12 mouse cellular contexts compared by ENCODE assay signal in genomic region chr9:119320446-119320845, GRCm38 (mm10). TPM values are rescaled to one million over a fixed set of nuclear protein-coding genes. Genes with fewer than 3 reads are reported as not detected.
A peak's percentile ranks its signal among the peaks of the same experiment; 100 is the strongest.
DNase-seq lines count a peak whose midpoint lies in the region; ATAC-seq and TF ChIP-seq lines count a peak whose summit lies in the region.
"Had no signal": no experiment of that assay in that cellular context is flagged by ENCODE, and none has a peak within 500 bp of the region (broad histone marks: within the 10 kb centered on the region; RNA-seq: fewer than 3 reads in every experiment).

No protein-coding gene starts in this region.

- H3K4me1 ChIP-seq in stomach, embryonic 14.5 days (ENCODE audit: control insufficient read depth, insufficient read depth, low read length) = peaks cover 5% of the 10 kb centered on the region; the same call in 1 of the 2 replicates
- no peaks in the 10 kb centered on the region; the same call in 1 of the 2 replicates for H3K4me1 ChIP-seq in stomach, postnatal 0 days (replicated peaks; ENCODE audit: control insufficient read depth, insufficient read depth)
- peaks cover 18% of the 10 kb centered on the region; the same call in 1 of the 2 replicates for H3K4me1 ChIP-seq in limb, embryonic 15.5 days
- no peaks in the 10 kb centered on the region for H3K4me1 ChIP-seq in stomach, embryonic 16.5 days (ENCODE audit: control insufficient read depth, insufficient read depth, low read length)

- no peak for TF ChIP-seq CTCF in stomach, postnatal 0 days (IDR thresholded peaks at IDR 0.05; ENCODE audit: low read depth)

- DNase-seq in cerebellum, adult 9-11 months = peak; percentile 32
- DNase-seq in cerebellum, adult 8-10 months = no peak
- DNase-seq in stomach, postnatal 0 days (ENCODE audit: low spot score) = no peak
- DNase-seq in right cerebral cortex, postnatal 14 days = no peak
- DNase-seq in right cerebral cortex, adult 2 months (ENCODE audit: low spot score in 2 of 2) = no peak
- DNase-seq: cerebellum, adult 11 months; gastrocnemius, postnatal 25 days; left cerebral cortex, postnatal 4 days; thymus, postnatal 36 days had no signal

- H3K36me3 ChIP-seq in stomach, embryonic 14.5 days (ENCODE audit: control insufficient read depth, insufficient read depth, low read length) = no peaks in the 10 kb centered on the region
- no peaks in the 10 kb centered on the region for H3K36me3 ChIP-seq in stomach, postnatal 0 days (ENCODE audit: control insufficient read depth, insufficient read depth, low read length)
- no peaks in the 10 kb centered on the region for H3K36me3 ChIP-seq in limb, embryonic 15.5 days
- H3K36me3 ChIP-seq in stomach, embryonic 16.5 days (ENCODE audit: control insufficient read depth, insufficient read depth, low read length) = no peaks in the 10 kb centered on the region

- TF ChIP-seq EP300 in stomach, postnatal 0 days (optimal IDR thresholded peaks at IDR 0.05) = no peak

- ATAC-seq in stomach, embryonic 14.5 days (ENCODE audit: insufficient number of reproducible peaks, insufficient read depth, low FRiP score, low read depth) = no peak
- no peak for ATAC-seq in stomach, postnatal 0 days (ENCODE audit: low FRiP score, low TSS enrichment)
- ATAC-seq in limb, embryonic 15.5 days (ENCODE audit: insufficient number of reproducible peaks, low FRiP score, low TSS enrichment, low read depth) = no peak
- no peak for ATAC-seq in stomach, embryonic 16.5 days (ENCODE audit: insufficient read depth, low FRiP score)

- WGBS in stomach, embryonic 14.5 days = 84% methylated on average over 7 of the region's 7 CpGs
- WGBS in stomach, postnatal 0 days = 76% methylated on average over 7 of the region's 7 CpGs
- WGBS in limb, embryonic 15.5 days = 87% methylated on average over 7 of the region's 7 CpGs
- 71% methylated on average over 7 of the region's 7 CpGs for WGBS in stomach, embryonic 16.5 days

- peak overlapping the region; percentile 80 for H3K4me2 ChIP-seq in stomach, embryonic 14.5 days (replicated peaks; ENCODE audit: low read depth, low read length)
- no peak overlapping the region; the same call in 1 of the 2 replicates for H3K4me2 ChIP-seq in stomach, postnatal 0 days (replicated peaks; ENCODE audit: low read depth)
- H3K4me2 ChIP-seq in limb, embryonic 15.5 days = peak overlapping the region; percentile 97; the same call in 1 of the 2 replicates
- H3K4me2 ChIP-seq in stomach, embryonic 16.5 days (ENCODE audit: low read depth, low read length) = peak overlapping the region; percentile 71

- no peaks in the 10 kb centered on the region for H3K9me3 ChIP-seq in stomach, embryonic 14.5 days (ENCODE audit: control insufficient read depth, low read depth, low read length)
- no peaks in the 10 kb centered on the region for H3K9me3 ChIP-seq in stomach, postnatal 0 days (ENCODE audit: control insufficient read depth, low read length)
- no peaks in the 10 kb centered on the region for H3K9me3 ChIP-seq in limb, embryonic 15.5 days
- no peaks in the 10 kb centered on the region for H3K9me3 ChIP-seq in stomach, embryonic 16.5 days (replicated peaks; ENCODE audit: control insufficient read depth, low read length)

- no peak overlapping the region for H3K4me3 ChIP-seq in stomach, embryonic 14.5 days (ENCODE audit: low read depth, low read length)
- no peak overlapping the region for H3K4me3 ChIP-seq in stomach, postnatal 0 days (ENCODE audit: low read depth, low read length)
- H3K4me3 ChIP-seq in limb, embryonic 15.5 days = peak overlapping the region; percentile 99; the same call in 1 of the 2 replicates
- H3K4me3 ChIP-seq in stomach, embryonic 16.5 days (replicated peaks; ENCODE audit: low read length) = no peak overlapping the region

- no peak overlapping the region for H3K9ac ChIP-seq in stomach, embryonic 14.5 days (replicated peaks; ENCODE audit: low read depth, low read length)
- no peak overlapping the region for H3K9ac ChIP-seq in stomach, postnatal 0 days (ENCODE audit: low read length)
- no peak overlapping the region for H3K9ac ChIP-seq in limb, embryonic 15.5 days
- H3K9ac ChIP-seq in stomach, embryonic 16.5 days (ENCODE audit: low read length) = 0 out of 2 replicates have a peak overlapping the region, but pooled peaks have one; percentile 85

- no peak overlapping the region for H3K27ac ChIP-seq in stomach, embryonic 14.5 days (ENCODE audit: low read length)
- H3K27ac ChIP-seq in stomach, postnatal 0 days (replicated peaks) = no peak overlapping the region
- H3K27ac ChIP-seq in limb, embryonic 15.5 days = no peak overlapping the region
- no peak overlapping the region for H3K27ac ChIP-seq in stomach, embryonic 16.5 days (ENCODE audit: low read length)

- no peaks in the 10 kb centered on the region for H3K27me3 ChIP-seq in stomach, embryonic 14.5 days (ENCODE audit: control insufficient read depth, insufficient read depth, low read length)
- H3K27me3 ChIP-seq in stomach, postnatal 0 days (ENCODE audit: control insufficient read depth, insufficient read depth, low read length) = no peaks in the 10 kb centered on the region
- H3K27me3 ChIP-seq in limb, embryonic 15.5 days = no peaks in the 10 kb centered on the region
- no peaks in the 10 kb centered on the region for H3K27me3 ChIP-seq in stomach, embryonic 16.5 days (ENCODE audit: control insufficient read depth, insufficient read depth, low read length)

RNA-seq across cellular contexts. Expression of gene Oxsr1, which starts 1.8 kb away (rescaled TPM):
- polyA plus RNA-seq in stomach, embryonic 14.5 days (2014; fragmentation: Nextera tagmentation; extraction: Ambion mirVana) = 16.6 and 16.9 TPM in 2 replicates
- polyA plus RNA-seq in stomach, postnatal 0 days (2015; fragmentation: Nextera tagmentation; extraction: Ambion mirVana) = 8.7 and 9.7 TPM in 2 replicates
- polyA plus RNA-seq in limb, embryonic 15.5 days (2015; fragmentation: Nextera tagmentation; extraction: Ambion mirVana) = 9.4 and 11.5 TPM in 2 replicates
- polyA plus RNA-seq in stomach, embryonic 16.5 days (2015; fragmentation: Nextera tagmentation; extraction: Ambion mirVana) = 11.7 TPM in 2 replicates

RNA-seq across cellular contexts. Expression of gene Acaa1a, which starts 19.0 kb away (rescaled TPM):
- polyA plus RNA-seq in stomach, embryonic 14.5 days (2014; fragmentation: Nextera tagmentation; extraction: Ambion mirVana) = 99.1 and 101 TPM in 2 replicates
- polyA plus RNA-seq in stomach, postnatal 0 days (2015; fragmentation: Nextera tagmentation; extraction: Ambion mirVana) = 181 and 193 TPM in 2 replicates
- polyA plus RNA-seq in limb, embryonic 15.5 days (2015; fragmentation: Nextera tagmentation; extraction: Ambion mirVana) = 112 and 121 TPM in 2 replicates
- polyA plus RNA-seq in stomach, embryonic 16.5 days (2015; fragmentation: Nextera tagmentation; extraction: Ambion mirVana) = 131 and 139 TPM in 2 replicates

RNA-seq across cellular contexts. Expression of gene Myd88, which starts 20.8 kb away (rescaled TPM):
- polyA plus RNA-seq in stomach, embryonic 14.5 days (2014; fragmentation: Nextera tagmentation; extraction: Ambion mirVana) = 28.4 and 33.9 TPM in 2 replicates
- polyA plus RNA-seq in stomach, postnatal 0 days (2015; fragmentation: Nextera tagmentation; extraction: Ambion mirVana) = 40.8 and 41.5 TPM in 2 replicates
- 32.7 and 38.2 TPM in 2 replicates for polyA plus RNA-seq in limb, embryonic 15.5 days (2015; fragmentation: Nextera tagmentation; extraction: Ambion mirVana)
- 43.2 and 46.7 TPM in 2 replicates for polyA plus RNA-seq in stomach, embryonic 16.5 days (2015; fragmentation: Nextera tagmentation; extraction: Ambion mirVana)

RNA-seq across cellular contexts. Expression of gene Xylb, which starts 36.7 kb away (rescaled TPM):
- polyA plus RNA-seq in stomach, embryonic 14.5 days (2014; fragmentation: Nextera tagmentation; extraction: Ambion mirVana) = 5.0 and 5.2 TPM in 2 replicates
- 3.2 and 5.7 TPM in 2 replicates for polyA plus RNA-seq in stomach, postnatal 0 days (2015; fragmentation: Nextera tagmentation; extraction: Ambion mirVana)
- polyA plus RNA-seq in limb, embryonic 15.5 days (2015; fragmentation: Nextera tagmentation; extraction: Ambion mirVana) = 4.2 and 5.8 TPM in 2 replicates
- 7.0 and 8.5 TPM in 2 replicates for polyA plus RNA-seq in stomach, embryonic 16.5 days (2015; fragmentation: Nextera tagmentation; extraction: Ambion mirVana)

RNA-seq across cellular contexts. Expression of gene Slc22a14, which starts 44.9 kb away (rescaled TPM):
- not detected in 2 replicates for polyA plus RNA-seq in stomach, embryonic 14.5 days (2014; fragmentation: Nextera tagmentation; extraction: Ambion mirVana)
- not detected in 2 replicates for polyA plus RNA-seq in stomach, postnatal 0 days (2015; fragmentation: Nextera tagmentation; extraction: Ambion mirVana)
- 0.24 TPM in 1 of 2 replicates, not detected in the other for polyA plus RNA-seq in limb, embryonic 15.5 days (2015; fragmentation: Nextera tagmentation; extraction: Ambion mirVana)
- polyA plus RNA-seq in stomach, embryonic 16.5 days (2015; fragmentation: Nextera tagmentation; extraction: Ambion mirVana) = not detected in 2 replicates
